Mouse (Mus musculus) heart, embryonic 14.5 days (tissue): ENCODE measurements around the gene Npas3. TPM values are rescaled to one million over a fixed set of nuclear protein-coding genes. Genes with fewer than 3 reads are reported as not detected.

Experiments used
- ATAC-seq: fragments of 200-750 bp; cut with Nextera tagmentation; 2 replicates; pipeline ENCODE4 v1.8.0; 2017; ENCODE audit warnings: low read depth, moderate TSS enrichment; ENCODE audit not compliant: insufficient number of reproducible peaks, insufficient read depth, low FRiP score
- H3K27ac ChIP-seq, 2 experiments: fragments of 200-500 bp in 1 of 2; fragments of 300-500 bp in 1 of 2; sonication (generic) in 1 of 2; replicated peaks in 1 of 2; 2 replicates each; pipeline ENCODE4 v1.5.1; 2012 to 2014; ENCODE audit warnings: low read depth in 2 of 2, low read length in 2 of 2, control low read depth in 1 of 2, mild to moderate bottlenecking in 1 of 2, mixed read lengths in 1 of 2; ENCODE audit not compliant: control insufficient read depth in 1 of 2, insufficient read depth in 1 of 2
- H3K27me3 ChIP-seq: fragments of 300-500 bp; sonication (generic); 2 replicates; pipeline ENCODE4 v1.6.1; 2014; ENCODE audit warnings: mild to moderate bottlenecking, low read length, control low read depth; ENCODE audit not compliant: control insufficient read depth, insufficient read depth
- H3K36me3 ChIP-seq: fragments of 300-500 bp; sonication (generic); 2 replicates; pipeline ENCODE4 v1.6.1; 2014; ENCODE audit warnings: mild to moderate bottlenecking, control low read depth, low read length, mixed read lengths; ENCODE audit not compliant: control insufficient read depth, insufficient read depth
- H3K4me1 ChIP-seq, 2 experiments: fragments of 200-500 bp in 1 of 2; fragments of 300-500 bp in 1 of 2; sonication (generic) in 1 of 2; 2 replicates each; pipeline ENCODE4 v1.6.1; 2012 to 2014; ENCODE audit warnings: low read length in 2 of 2, control low read depth in 1 of 2, mixed read lengths in 1 of 2; ENCODE audit not compliant: control insufficient read depth in 2 of 2, insufficient read depth in 2 of 2
- H3K4me2 ChIP-seq: fragments of 300-500 bp; sonication (generic); 2 replicates; pipeline ENCODE4 v1.6.1; 2014; ENCODE audit warnings: mild to moderate bottlenecking, low read length
- H3K4me3 ChIP-seq, 2 experiments: fragments of 200-500 bp in 1 of 2; fragments of 300-500 bp in 1 of 2; sonication (generic) in 1 of 2; 2 replicates each; pipeline ENCODE4 v1.5.1; 2012 to 2014; ENCODE audit warnings: low read length in 2 of 2, mild to moderate bottlenecking in 2 of 2, control low read depth in 1 of 2, low read depth in 1 of 2, moderate library complexity in 1 of 2; ENCODE audit not compliant: control insufficient read depth in 1 of 2, insufficient read depth in 1 of 2
- H3K9ac ChIP-seq: fragments of 300-500 bp; sonication (generic); 2 replicates; pipeline ENCODE4 v1.6.1; 2014; ENCODE audit warnings: mild to moderate bottlenecking, low read length
- H3K9me3 ChIP-seq: fragments of 300-500 bp; sonication (generic); 2 replicates; pipeline ENCODE4 v1.6.1; 2016; ENCODE audit warnings: low read length, control low read depth; ENCODE audit not compliant: control insufficient read depth
- WGBS: fragments of 180-500 bp; shearing (Covaris S2); extraction: QIAGEN DNeasy Blood & Tissue Kit; methylation state at CpG from one replicate; pipeline ENCODE4 v1.1.7; 2014; 5-methylcytosine and 5-hydroxymethylcytosine counted together
- polyA plus RNA-seq: library from polyadenylated mRNA; unstranded; fragments of >200 nt; fragmentation: Nextera tagmentation; extraction: Ambion mirVana; gene quantifications from 2 replicates; pipeline ENCODE4 v1.2.1, GENCODE M21; 2014

Gene Npas3
- polyA plus RNA-seq, 1 experiment from 2014 or later: 1.3 TPM

GRCm38 (mm10) chr12:53825898-53826605 lies 577.6 kb downstream of the Npas3 start:
- H3K27me3 ChIP-seq: no peaks in the 10 kb centered on the region
- WGBS: 53% methylated on average over 12 of the region's 12 CpGs
- H3K4me1 ChIP-seq: peaks cover 0 to 11% of the 10 kb centered on the region in 2 experiments; a peak in 3 of 4 replicates
- H3K9ac ChIP-seq: no peak overlapping the region
- H3K36me3 ChIP-seq: no peaks in the 10 kb centered on the region
- no peak overlapping the region for H3K4me2 ChIP-seq
- H3K27ac ChIP-seq: no peak overlapping the region
- H3K9me3 ChIP-seq: no peaks in the 10 kb centered on the region
- peak; percentile 59; the same call in 1 of the 2 replicates for ATAC-seq
- H3K4me3 ChIP-seq: no peak overlapping the region

GRCm38 (mm10) chr12:53826812-53827211 lies 578.3 kb downstream of the Npas3 start:
- 85% methylated on average over 3 of the region's 3 CpGs for WGBS
- no peak for ATAC-seq

GRCm38 (mm10) chr12:53832590-53832989 lies 584.1 kb downstream of the Npas3 start:
- no peaks in the 10 kb centered on the region for H3K36me3 ChIP-seq
- H3K4me1 ChIP-seq: peaks cover 0 to 3% of the 10 kb centered on the region in 2 experiments; a peak in 1 of 4 replicates
- no peak overlapping the region for H3K4me2 ChIP-seq
- no peak for ATAC-seq
- no peak overlapping the region for H3K4me3 ChIP-seq
- no peaks in the 10 kb centered on the region for H3K9me3 ChIP-seq
- 40% methylated on average over 6 of the region's 6 CpGs for WGBS
- H3K27ac ChIP-seq: no peak overlapping the region
- no peak overlapping the region for H3K9ac ChIP-seq
- H3K27me3 ChIP-seq: no peaks in the 10 kb centered on the region

More at GRCm38 (mm10) chr12:53826812-53827211, 578.3 kb downstream of the Npas3 start:
- Histone ChIP-seq H3K27ac (no peak overlapping the region), H3K4me1 (peaks cover 0 to 11% of the 10 kb centered on the region in 2 experiments; a peak in 3 of 4 replicates), H3K36me3 (no peaks in the 10 kb centered on the region), H3K9ac (no peak overlapping the region), H3K27me3 (no peaks in the 10 kb centered on the region), H3K4me3 (no peak overlapping the region), H3K9me3 (no peaks in the 10 kb centered on the region), H3K4me2 (no peak overlapping the region)

GRCm38 (mm10) chr12:53833348-53833747 lies 584.9 kb downstream of the Npas3 start:
- no peak overlapping the region for H3K9ac ChIP-seq
- no peaks in the 10 kb centered on the region for H3K36me3 ChIP-seq
- no peak overlapping the region for H3K4me3 ChIP-seq
- H3K4me1 ChIP-seq: peaks cover 0 to 3% of the 10 kb centered on the region in 2 experiments; a peak in 1 of 4 replicates
- ATAC-seq: no peak
- H3K27ac ChIP-seq: no peak overlapping the region
- no peaks in the 10 kb centered on the region for H3K9me3 ChIP-seq
- no peaks in the 10 kb centered on the region for H3K27me3 ChIP-seq
- 87% methylated on average over 2 of the region's 2 CpGs for WGBS
- H3K4me2 ChIP-seq: no peak overlapping the region

GRCm38 (mm10) chr12:53836031-53836790 lies 587.7 kb downstream of the Npas3 start:
- no peak for ATAC-seq
- Histone ChIP-seq H3K27me3 (no peaks in the 10 kb centered on the region), H3K9ac (no peak overlapping the region), H3K4me1 (peaks cover 0 to 3% of the 10 kb centered on the region in 2 experiments; a peak in 1 of 4 replicates), H3K36me3 (no peaks in the 10 kb centered on the region), H3K27ac (no peak overlapping the region), H3K4me2 (no peak overlapping the region), H3K4me3 (no peak overlapping the region), H3K9me3 (no peaks in the 10 kb centered on the region)
- 80% methylated on average over 27 of the region's 27 CpGs for WGBS

DNA sequence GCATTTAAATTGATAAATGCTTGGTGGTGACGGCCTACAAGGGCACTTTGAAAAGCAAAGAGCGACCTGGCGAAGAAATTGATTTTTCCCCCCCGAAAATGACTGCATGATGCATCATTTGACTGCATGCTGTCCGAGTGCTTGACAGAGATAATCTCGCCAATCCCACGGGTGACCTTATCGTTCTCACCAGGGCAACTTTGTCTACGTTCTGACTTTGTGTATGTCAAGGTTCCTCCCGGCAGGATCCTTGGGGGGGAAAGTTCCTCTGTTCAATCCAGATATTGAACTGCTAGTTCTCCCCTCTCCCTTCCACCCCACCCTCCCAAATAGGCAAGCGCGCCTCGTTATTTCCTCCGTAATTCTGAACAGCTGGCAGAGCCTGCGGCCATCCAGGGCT lies 588.9 kb downstream of the Npas3 start:
- H3K4me1 ChIP-seq: peaks cover 7 to 9% of the 10 kb centered on the region in 2 experiments
- no peaks in the 10 kb centered on the region for H3K27me3 ChIP-seq
- H3K4me3 ChIP-seq: no peak overlapping the region
- H3K27ac ChIP-seq: no peak overlapping the region
- H3K9ac ChIP-seq: no peak overlapping the region
- no peak for ATAC-seq
- H3K9me3 ChIP-seq: no peaks in the 10 kb centered on the region
- H3K4me2 ChIP-seq: no peak overlapping the region
- H3K36me3 ChIP-seq: no peaks in the 10 kb centered on the region
- WGBS: 80% methylated on average over 15 of the region's 15 CpGs

DNA sequence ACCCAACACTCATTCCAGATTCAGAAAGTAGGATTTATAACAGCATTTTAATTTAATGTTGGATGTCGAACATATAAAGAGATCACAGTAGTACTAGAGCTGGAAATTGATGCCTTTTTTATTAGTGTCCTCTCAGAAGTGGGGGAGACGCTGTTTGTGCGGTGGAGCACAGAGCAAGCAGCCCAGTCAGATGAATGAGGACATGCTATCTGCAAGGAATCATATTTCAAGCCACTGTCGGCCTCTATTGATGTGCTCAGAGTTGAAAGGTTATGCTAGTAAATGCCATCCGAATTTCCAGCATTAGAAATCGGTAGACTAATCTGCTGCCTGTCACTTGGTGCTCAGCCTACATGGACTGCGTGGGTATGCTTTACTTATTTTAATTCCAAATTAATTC lies 590.1 kb downstream of the Npas3 start:
- Histone ChIP-seq H3K4me1 (peaks cover 3 to 11% of the 10 kb centered on the region in 2 experiments), H3K27me3 (no peaks in the 10 kb centered on the region), H3K27ac (no peak overlapping the region), H3K9me3 (no peaks in the 10 kb centered on the region), H3K9ac (no peak overlapping the region), H3K4me2 (no peak overlapping the region), H3K36me3 (no peaks in the 10 kb centered on the region), H3K4me3 (no peak overlapping the region)
- no peak for ATAC-seq
- WGBS: 44% methylated on average over 7 of the region's 7 CpGs
